Mouse (Mus musculus) spleen, adult 2 months (tissue): Measurements from ENCODE around the gene Prss21.

Experiments
- CTCF ChIP-seq: fragments of 200-500 bp; IDR thresholded peaks from 2 replicates; pipeline ENCODE4 v1.5.1; 2011; ENCODE audit warnings: mild to moderate bottlenecking, inconsistent platforms; ENCODE audit not compliant: insufficient read depth, insufficient read length, insufficient replicate concordance; ENCODE audit errors: extremely low read depth
- POLR2A ChIP-seq: fragments of 200-500 bp; IDR thresholded peaks from 2 replicates; pipeline ENCODE4 v1.6.1; 2011; ENCODE audit warnings: low read depth, low read length, inconsistent platforms

DNA sequence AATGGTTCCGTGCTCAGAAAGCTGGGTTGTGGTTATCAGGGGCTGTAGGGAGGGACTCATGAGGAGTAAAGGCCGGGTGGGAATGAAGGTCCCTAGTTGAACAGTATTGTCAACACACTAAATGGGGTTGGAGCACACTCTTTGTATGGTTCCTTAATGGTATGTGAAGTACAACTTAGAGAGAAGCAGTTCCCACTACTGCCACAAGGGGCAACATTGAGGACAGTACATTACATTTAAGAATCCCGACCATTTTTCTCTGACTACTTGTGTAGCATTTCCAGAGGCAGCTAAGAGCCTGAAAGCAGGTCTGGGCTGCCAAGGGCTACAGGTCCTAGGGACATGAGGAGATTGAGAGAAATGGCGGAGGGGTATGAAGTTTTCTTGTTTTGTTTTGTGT, 26.7 kb upstream of the Prss21 start:
- TF ChIP-seq CTCF (0 out of 2 replicates have a peak, but pooled peaks have one; percentile 11), POLR2A (no peak)
